Mouse (Mus musculus) CD8-positive naive resting alpha-beta T cell, adult 57 days (primary cell): ENCODE data around the gene Fbxo6. TPM values are rescaled to one million over a fixed set of nuclear protein-coding genes. Genes with fewer than 3 reads are reported as not detected.

Source experiments
- total RNA-seq: library from RNA; stranded (reverse); gene quantifications from one replicate; pipeline ENCODE4 v1.2.4, GENCODE M21; 2023

Gene Fbxo6
- total RNA-seq, result 11.5 TPM

GRCm38 (mm10) chr4:148151267-148152168 lies at the start of gene Fbxo6:
Fbxo6 (minus strand) TSS chr4:148152140.

GRCm38 (mm10) chr4:148160436-148161390 lies 8.8 kb upstream of the Fbxo6 start, which contains the start of the genes Fbxo44 and Fbxo2:
Fbxo44 (minus strand) TSS chr4:148160482.
Fbxo2 (plus strand) TSS chr4:148160621.

GRCm38 (mm10) chr4:148130561-148131413 lies 21.2 kb downstream of the Fbxo6 start, which contains the start of gene Draxin:
Draxin (minus strand) TSS chr4:148130698.

DNA sequence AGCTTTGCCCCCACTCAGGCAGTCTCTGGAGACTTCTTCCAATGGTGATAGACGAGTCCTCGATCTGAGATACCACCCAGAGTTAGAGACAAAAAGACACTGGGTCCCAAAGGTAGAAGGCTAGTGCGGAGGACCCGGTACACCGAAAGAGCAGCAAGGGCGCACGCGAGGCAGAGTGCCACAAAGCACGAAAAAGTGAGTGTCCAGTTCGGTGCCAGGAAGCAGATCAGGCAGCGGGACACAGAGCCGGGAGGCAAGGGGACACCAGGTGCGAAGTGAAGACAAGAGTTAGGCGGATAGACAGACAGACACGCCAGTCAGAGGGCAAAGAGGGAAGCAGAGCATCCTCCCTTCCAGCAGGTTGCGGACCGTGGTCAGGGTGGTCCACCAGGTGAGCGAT lies 21.8 kb downstream of the Fbxo6 start, which contains the start of gene Mad2l2:
Mad2l2 (plus strand) TSS at position 252 of the 400 bp plus-strand sequence.

Other genes with a start within 250 kb of the Fbxo6 start
- 33.2 TPM for gene Mfn2, start 247.4 kb downstream of the Fbxo6 start, total RNA-seq
- 5.6 TPM for gene Plod1, start 215.4 kb downstream of the Fbxo6 start, total RNA-seq
- 64.4 TPM for gene 2510039O18Rik, start 211.2 kb downstream of the Fbxo6 start, total RNA-seq
- gene Nppb, start 166.4 kb downstream of the Fbxo6 start, total RNA-seq, result not detected
- gene Nppa, start 151.4 kb downstream of the Fbxo6 start, total RNA-seq, result not detected
- gene Clcn6, start 113.3 kb downstream of the Fbxo6 start, total RNA-seq, result 39.4 TPM
- 21.2 TPM for gene Mthfr, start 113.1 kb downstream of the Fbxo6 start, total RNA-seq
- 15.2 TPM for gene Agtrap, start 64.1 kb downstream of the Fbxo6 start, total RNA-seq
- 22.0 TPM for gene Mad2l2, start 21.8 kb downstream of the Fbxo6 start, total RNA-seq
- not detected for gene Draxin, start 21.4 kb downstream of the Fbxo6 start, total RNA-seq
- 4.1 TPM for gene Fbxo44, start 8.3 kb upstream of the Fbxo6 start, total RNA-seq
- not detected for gene Fbxo2, start 8.5 kb upstream of the Fbxo6 start, total RNA-seq
- not detected for gene Disp3, start 135.8 kb upstream of the Fbxo6 start, total RNA-seq